Mouse (Mus musculus) kidney, postnatal 10 days (tissue): Measurements from ENCODE around the gene Mfsd4b2.
"Not testable (repeated sequence)": the region's sequence is repeated elsewhere in the genome, so short reads cannot be mapped to it uniquely, and the experiment has no call there.

ENCODE experiments used
- DNase-seq: peaks from one replicate; pipeline ENCODE4 v3.0.0; 2021; ENCODE audit warnings: mixed read lengths

The Mfsd4b2 gene

GRCm38 (mm10) chr10:39926616-39927139, at the start of gene Mfsd4b2:
Gene Mfsd4b2 (minus strand): TSS chr10:39926923.
- DNase-seq = peak; percentile 56

GRCm38 (mm10) chr10:39975771-39976170, 49.0 kb upstream of the Mfsd4b2 start:
- no peak for DNase-seq

- no peak for DNase-seq
Measured at GRCm38 (mm10) chr10:39974982-39975381, 48.3 kb upstream of the Mfsd4b2 start.

- DNase-seq = peak; percentile 55
Measured at GRCm38 (mm10) chr10:39967512-39967911, 40.8 kb upstream of the Mfsd4b2 start.

- DNase-seq = no peak
Measured at GRCm38 (mm10) chr10:39961906-39962305, 35.2 kb upstream of the Mfsd4b2 start.

GRCm38 (mm10) chr10:39960441-39960822, 33.7 kb upstream of the Mfsd4b2 start:
- DNase-seq = no peak

GRCm38 (mm10) chr10:39959761-39960440, 33.2 kb upstream of the Mfsd4b2 start, which contains the start of gene Mfsd4b3:
Gene Mfsd4b3 (minus strand): TSS chr10:39960153.
- peak; percentile 96 for DNase-seq

- no peak for DNase-seq
Measured at GRCm38 (mm10) chr10:39958266-39958665, 31.5 kb upstream of the Mfsd4b2 start.

GRCm38 (mm10) chr10:39956340-39956878, 29.7 kb upstream of the Mfsd4b2 start:
- peak; percentile 61 for DNase-seq

- no peak for DNase-seq
Measured at GRCm38 (mm10) chr10:39955163-39955562, 28.4 kb upstream of the Mfsd4b2 start.

- DNase-seq = no peak
Measured at GRCm38 (mm10) chr10:39949377-39949954, 22.7 kb upstream of the Mfsd4b2 start.

GRCm38 (mm10) chr10:39947195-39947594, 20.5 kb upstream of the Mfsd4b2 start:
- DNase-seq = not testable (repeated sequence)

GRCm38 (mm10) chr10:39936553-39936952, 9.8 kb upstream of the Mfsd4b2 start:
- DNase-seq = no peak

GRCm38 (mm10) chr10:39924556-39924955, 2.2 kb downstream of the Mfsd4b2 start:
- not testable (repeated sequence) for DNase-seq

- DNase-seq = no peak
Measured at GRCm38 (mm10) chr10:39912616-39913015, 14.1 kb downstream of the Mfsd4b2 start.

GRCm38 (mm10) chr10:39908768-39909441, 17.8 kb downstream of the Mfsd4b2 start:
- no peak for DNase-seq

- DNase-seq = peak; percentile 45
Measured at GRCm38 (mm10) chr10:39906799-39907658, 19.7 kb downstream of the Mfsd4b2 start.

- no peak for DNase-seq
Measured at GRCm38 (mm10) chr10:39904191-39904590, 22.5 kb downstream of the Mfsd4b2 start.

GRCm38 (mm10) chr10:39898874-39899371, 27.8 kb downstream of the Mfsd4b2 start, which contains the start of gene Mfsd4b4:
Gene Mfsd4b4 (minus strand): TSS chr10:39899238.
- DNase-seq = peak; percentile 92

- no peak for DNase-seq
Measured at GRCm38 (mm10) chr10:39896503-39896902, 30.2 kb downstream of the Mfsd4b2 start.

- peak; percentile 50 for DNase-seq
Measured at GRCm38 (mm10) chr10:39893702-39894697, 32.7 kb downstream of the Mfsd4b2 start.
